Mouse (Mus musculus): ENCODE results near the gene Rap1b.
A peak's percentile ranks its signal among the peaks of the same experiment; 100 is the strongest.

Rap1b gene

GRCm38 (mm10) chr10:117816721-117817120 is 29.1 kb downstream of the Rap1b start:
- DNase-seq (ENCODE audit: low spot score), result no peak

GRCm38 (mm10) chr10:117812501-117812900 is 33.3 kb downstream of the Rap1b start:
- DNase-seq (ENCODE audit: low spot score), result no peak

- DNase-seq (ENCODE audit: low spot score), result no peak
Observed at GRCm38 (mm10) chr10:117811555-117811954, 34.3 kb downstream of the Rap1b start.

DNA sequence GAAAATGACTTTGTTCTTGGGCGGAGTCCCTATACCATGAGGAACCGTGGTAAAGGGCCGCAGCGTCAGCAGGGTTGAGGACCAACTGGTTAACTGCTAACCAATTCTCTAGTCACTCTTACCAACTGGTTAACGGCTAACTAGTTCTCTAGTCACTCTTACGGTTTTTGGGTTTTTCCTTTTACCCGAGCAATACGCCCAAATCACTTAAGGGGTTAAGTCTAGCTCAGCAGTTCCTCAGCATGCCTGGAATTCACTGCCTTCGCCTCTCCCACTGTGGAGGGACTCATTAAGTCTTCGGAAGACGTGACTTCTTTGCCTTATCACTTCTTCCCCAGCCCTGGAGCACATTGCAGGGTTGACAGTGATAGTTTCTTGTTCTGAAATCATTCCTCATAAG is 35.3 kb downstream of the Rap1b start:
- no peak for DNase-seq (ENCODE audit: low spot score)

DNA sequence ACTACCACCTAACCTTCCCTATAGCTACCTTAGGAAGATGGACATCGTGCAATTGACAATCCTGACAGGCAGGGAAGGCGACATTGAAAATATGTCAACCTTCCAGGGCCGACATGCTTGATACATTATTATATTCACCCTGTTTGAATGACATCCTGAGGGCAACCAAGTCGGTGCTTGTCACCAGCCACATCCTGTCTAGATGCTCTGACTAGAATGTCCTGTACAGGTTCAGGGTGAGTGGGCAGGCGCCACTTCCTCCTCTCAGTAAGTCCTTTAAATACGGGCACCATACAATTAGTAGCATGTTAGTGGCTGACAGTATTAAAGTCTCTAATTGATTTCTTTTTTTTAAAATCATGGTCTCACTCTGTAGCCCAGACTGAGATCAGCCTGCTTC is 37.8 kb downstream of the Rap1b start:
- no peak for DNase-seq (ENCODE audit: low spot score)

GRCm38 (mm10) chr10:117805919-117806318 is 39.9 kb downstream of the Rap1b start:
- no peak for DNase-seq (ENCODE audit: low spot score)

DNA sequence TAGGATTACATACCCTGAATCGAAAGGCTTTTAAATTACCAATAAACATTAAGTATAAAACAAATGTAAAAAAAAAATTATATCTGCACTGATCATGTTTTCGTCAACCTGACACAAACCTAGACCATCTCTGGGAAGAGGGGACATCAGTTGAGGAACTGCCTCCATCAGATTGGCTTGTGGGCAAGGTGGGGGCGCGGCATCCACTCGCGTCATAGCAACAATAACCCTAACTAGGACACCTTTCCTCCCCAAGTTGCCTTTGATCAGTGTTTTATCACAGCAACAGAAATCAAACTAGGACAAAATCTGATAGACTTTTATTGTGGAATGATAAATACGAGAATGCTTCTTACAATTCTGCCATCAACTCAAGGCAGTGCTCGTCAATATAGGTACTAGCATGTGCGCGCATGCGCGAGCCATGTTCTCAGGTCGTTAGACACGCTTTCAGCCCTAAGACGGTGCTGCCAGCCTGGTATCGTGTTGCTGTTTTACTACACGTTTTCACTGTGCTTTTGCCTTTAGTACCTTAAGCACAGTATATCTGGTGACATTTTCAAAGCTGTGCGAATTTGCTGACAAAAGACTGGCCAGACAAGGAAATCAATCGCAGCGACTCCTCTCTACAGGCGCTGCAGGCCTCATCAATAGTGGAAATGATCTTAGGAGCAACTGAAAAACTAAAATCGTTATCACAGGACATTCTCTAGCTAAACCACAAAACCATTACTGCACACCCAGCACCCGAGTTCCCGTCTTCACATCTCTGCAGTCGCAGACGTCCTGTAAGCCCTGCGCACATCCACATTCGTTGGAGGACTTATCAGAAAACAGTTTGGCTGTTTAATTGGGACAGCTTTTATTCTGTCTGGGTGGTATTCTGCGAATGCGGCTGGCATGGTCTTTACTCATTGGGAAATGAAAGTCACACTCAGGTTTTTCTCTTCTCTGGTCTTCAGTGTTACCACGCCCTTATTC is 41.7 kb downstream of the Rap1b start:
- no peak for DNase-seq (ENCODE audit: low spot score)

GRCm38 (mm10) chr10:117801886-117802285 is 43.9 kb downstream of the Rap1b start:
- DNase-seq (ENCODE audit: low spot score), result no peak

DNA sequence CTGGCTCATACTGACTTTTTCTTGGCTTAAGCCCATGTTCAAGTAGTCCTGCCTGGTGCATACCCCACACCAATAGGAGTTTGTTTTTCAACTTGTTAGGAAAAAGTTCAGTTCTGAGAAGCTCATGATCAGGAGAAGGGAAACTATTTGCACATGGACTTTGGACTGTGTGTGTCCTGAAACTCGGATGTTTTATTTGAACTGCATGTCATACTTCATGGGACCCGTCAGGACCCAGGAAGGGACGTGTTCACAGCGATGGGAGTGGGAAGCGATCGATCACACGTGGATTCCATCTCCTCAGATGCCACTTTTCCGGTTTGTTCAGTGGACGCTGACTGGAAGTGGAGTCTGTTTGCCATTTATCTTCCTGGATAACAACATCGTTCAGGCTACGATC is 46.0 kb downstream of the Rap1b start:
- DNase-seq (ENCODE audit: low spot score), result no peak

DNA sequence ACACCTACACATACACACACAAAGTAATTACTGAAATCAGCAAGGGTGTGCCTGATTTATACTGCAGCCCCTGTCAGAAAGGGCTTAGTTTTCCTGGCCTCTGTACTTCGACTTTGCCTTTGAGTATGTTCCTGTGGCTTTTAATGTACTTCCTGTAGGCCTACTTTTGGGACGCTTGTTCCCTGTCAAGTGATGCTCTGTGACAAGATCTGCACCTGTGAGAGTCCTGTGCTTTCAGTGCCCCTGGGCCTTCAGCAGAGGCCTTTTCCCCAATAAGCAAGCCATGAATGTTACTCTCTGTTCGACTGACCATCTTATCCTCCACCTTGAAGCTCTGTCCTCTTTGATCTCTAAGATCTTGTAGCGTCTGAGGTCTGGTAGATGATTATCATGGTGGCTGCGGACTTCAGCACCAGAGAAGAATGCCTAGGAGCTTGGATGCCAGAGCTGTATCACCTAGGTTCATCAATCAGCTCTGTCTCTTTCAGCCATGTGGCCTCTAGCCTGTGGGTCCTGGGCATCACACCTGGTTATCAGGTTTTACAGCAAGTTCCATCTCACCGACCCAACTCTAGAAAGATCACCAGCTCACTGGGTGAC is 47.3 kb downstream of the Rap1b start:
- no peak for DNase-seq (ENCODE audit: low spot score)

GRCm38 (mm10) chr10:117797684-117798083 is 48.2 kb downstream of the Rap1b start:
- no peak for DNase-seq (ENCODE audit: low spot score)

DNA sequence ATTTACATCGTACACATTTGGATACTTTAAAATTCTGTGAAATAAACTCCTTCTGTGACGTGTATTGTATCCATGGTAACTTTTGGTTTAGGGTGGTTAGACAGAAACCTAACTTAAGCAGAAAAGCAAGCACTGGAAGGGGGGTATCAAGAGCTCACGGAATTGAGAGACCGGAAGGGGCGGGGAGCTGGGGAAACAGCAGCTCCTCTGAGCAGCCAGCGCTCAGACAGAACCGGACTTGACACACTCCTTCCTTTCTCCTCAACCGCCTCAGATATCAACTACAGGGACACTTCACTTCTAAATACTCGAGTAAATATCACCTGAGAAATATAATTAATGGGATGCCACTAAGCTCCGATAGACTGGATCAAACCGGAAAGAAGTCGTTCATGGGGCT is 48.7 kb downstream of the Rap1b start:
- DNase-seq (ENCODE audit: low spot score), result no peak

- DNase-seq (ENCODE audit: low spot score), result no peak
Observed at GRCm38 (mm10) chr10:117796181-117796580, 49.7 kb downstream of the Rap1b start.

DNA sequence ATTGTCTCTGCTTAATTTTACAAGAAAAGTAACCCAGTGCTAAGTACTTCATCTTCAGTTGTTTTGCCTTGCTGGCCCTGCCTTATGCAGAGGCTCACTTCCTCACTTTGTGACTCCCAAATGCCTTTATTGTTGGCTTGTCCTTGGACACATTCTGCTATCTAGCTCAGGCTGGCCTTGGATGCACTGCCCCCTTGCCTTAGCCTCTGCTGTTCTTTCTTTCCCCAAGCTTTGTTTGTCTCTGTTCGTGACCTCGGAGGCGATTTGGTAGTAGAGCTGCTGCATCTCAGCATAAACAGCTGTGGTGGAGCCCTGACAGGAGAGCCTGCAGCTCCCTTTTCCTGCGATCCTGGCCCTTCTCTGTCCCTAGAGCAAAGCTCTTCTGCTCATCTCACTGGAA is 50.6 kb downstream of the Rap1b start:
- no peak for DNase-seq (ENCODE audit: low spot score)

GRCm38 (mm10) chr10:117793436-117794030 is 52.3 kb downstream of the Rap1b start:
- peak; percentile 18 for DNase-seq (ENCODE audit: low spot score)

DNA sequence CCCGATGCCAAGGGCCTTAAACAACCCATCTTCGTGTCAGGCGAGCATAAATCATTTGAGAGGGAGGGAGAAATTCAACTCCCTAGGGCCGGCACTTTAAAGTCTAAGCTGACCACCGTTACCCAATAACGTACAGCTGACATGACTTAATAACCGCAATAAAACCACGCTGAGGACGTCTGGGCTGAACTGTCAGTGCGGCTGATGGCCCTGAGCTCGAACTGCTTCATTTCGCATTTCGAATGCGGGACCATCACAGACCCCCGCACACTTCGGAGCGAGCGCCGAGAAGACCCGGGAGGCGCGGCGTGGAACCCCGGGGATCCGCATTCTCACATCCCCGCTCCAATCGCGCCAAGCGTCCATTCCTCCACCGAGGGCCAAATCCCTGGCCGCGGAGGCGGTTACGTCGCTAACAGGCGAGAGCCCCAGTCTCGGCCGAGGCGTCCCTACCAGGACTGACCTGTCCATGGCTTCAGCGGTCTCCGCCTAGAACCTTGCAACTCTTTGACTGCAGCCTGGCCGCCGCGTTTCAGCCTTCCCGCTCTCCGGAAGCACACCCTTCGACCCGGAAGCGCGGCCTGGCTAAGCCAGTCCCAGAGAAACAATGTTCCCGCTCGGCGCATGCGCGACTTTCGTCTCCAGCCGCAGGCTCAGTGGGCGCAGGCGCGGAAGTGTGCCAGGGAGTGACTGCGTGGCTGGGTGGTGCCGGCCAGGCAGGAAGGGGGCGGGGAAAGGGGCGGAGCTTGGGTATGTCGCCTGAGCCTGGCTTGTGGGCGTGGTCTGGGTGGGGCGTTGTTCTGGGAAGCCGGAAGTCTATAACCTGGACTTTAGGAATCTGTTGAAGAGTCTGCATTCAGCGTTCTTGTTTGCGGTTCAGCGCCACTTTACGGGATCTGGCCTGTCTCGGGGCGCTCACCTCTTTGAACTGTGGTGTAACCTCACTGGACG is 53.4 kb downstream of the Rap1b start, which contains the start of gene Nup107:
Gene Nup107 (minus strand): TSS at position 565 of the 951 bp plus-strand sequence.
- DNase-seq (ENCODE audit: low spot score), result peak; percentile 100

GRCm38 (mm10) chr10:117791171-117791470 is 54.7 kb downstream of the Rap1b start:
- no peak for DNase-seq (ENCODE audit: low spot score)

GRCm38 (mm10) chr10:117790421-117791170 is 55.2 kb downstream of the Rap1b start:
- peak; percentile 95 for DNase-seq (ENCODE audit: low spot score)

- DNase-seq (ENCODE audit: low spot score), result no peak
Observed at GRCm38 (mm10) chr10:117790011-117790410, 55.8 kb downstream of the Rap1b start.

DNA sequence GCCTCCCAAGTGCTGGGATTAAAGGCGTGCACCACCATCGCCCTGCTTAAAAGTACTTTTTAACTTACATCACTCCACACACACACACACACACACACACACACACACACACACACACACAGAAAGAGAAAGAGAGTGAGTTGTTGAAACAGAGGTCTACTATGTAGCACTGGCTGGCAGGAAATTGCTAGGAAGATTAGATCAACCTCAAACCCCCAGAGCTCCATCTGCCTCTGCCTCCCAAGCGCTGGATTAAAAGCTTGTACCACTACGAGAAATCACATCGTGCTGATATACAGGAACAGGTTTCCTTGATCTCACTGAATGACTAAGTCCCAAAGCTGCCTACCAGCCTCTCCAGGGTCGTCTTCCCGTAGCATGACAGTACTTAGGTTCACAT is 61.2 kb downstream of the Rap1b start:
- DNase-seq (ENCODE audit: low spot score), result no peak

DNA sequence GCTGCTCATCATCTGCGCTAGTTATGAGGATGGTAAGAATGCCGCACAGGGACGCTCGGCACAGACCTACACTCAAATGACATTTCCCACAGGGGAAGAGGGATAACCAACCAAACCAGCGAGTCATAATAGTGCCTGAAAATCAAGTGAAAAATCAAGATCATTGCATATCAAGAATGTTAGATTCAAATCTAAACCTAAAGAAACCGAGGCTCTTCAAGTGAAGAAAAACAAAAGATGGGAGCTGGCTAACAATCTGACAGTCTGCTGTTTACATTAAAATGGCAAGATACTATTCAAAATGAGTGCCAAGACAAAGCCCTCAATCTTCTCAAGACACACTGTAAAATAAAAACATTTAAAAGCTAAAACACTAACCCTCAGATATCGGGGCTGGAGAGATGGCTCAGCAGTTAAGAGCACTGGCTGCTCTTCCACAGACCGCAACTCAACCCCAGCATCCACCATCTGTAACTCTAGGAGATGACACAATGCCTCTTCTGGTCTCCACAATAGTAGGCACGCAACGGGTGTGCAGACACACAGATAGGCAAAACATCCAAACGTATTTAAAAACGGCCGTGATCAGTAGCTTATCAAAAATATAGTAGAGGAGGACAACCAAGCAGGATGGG is 61.9 kb downstream of the Rap1b start:
- peak; percentile 94 for DNase-seq (ENCODE audit: low spot score)

Data from adipocyte (in vitro differentiated cells).